Mouse (Mus musculus): ENCODE data around the gene Ntn5. TPM values are rescaled to one million over a fixed set of nuclear protein-coding genes. Genes with fewer than 3 reads are reported as not detected.
A peak's percentile ranks its signal among the peaks of the same experiment; 100 is the strongest.

Ntn5 gene
- total RNA-seq, 2 experiments from 2014 or later, result 0.23 to 0.83 TPM

- no peak for DNase-seq
These were observed 41.9 kb downstream of the Ntn5 start, which contains the start of gene Spaca4 for GRCm38 (mm10) chr7:45725713-45726112. Spaca4 (minus strand) TSS chr7:45725813.

GRCm38 (mm10) chr7:45726419-45726818 lies 42.6 kb downstream of the Ntn5 start:
- peak; percentile 53 to 62 for DNase-seq

GRCm38 (mm10) chr7:45727625-45728024 lies 43.8 kb downstream of the Ntn5 start:
- no peak for DNase-seq

- peak in 1 of 2 experiments; percentile 80 for DNase-seq
These were observed 47.1 kb downstream of the Ntn5 start for GRCm38 (mm10) chr7:45730727-45731431.

GRCm38 (mm10) chr7:45733477-45733876 lies 49.7 kb downstream of the Ntn5 start:
- no peak for DNase-seq

GRCm38 (mm10) chr7:45739162-45739763 lies 55.4 kb downstream of the Ntn5 start:
- peak; percentile 83 to 87 for DNase-seq

GRCm38 (mm10) chr7:45739820-45740219 lies 56.0 kb downstream of the Ntn5 start:
- DNase-seq, result no peak

- no peak for DNase-seq
These were observed 57.5 kb downstream of the Ntn5 start for GRCm38 (mm10) chr7:45741308-45741707.

- DNase-seq, result no peak
These were observed 58.0 kb downstream of the Ntn5 start for GRCm38 (mm10) chr7:45741777-45742176.

GRCm38 (mm10) chr7:45742338-45742737 lies 58.5 kb downstream of the Ntn5 start:
- peak; percentile 45 to 54 for DNase-seq

Other genes starting within 250 kb of the Ntn5 start
- gene Gys1, start 249.2 kb upstream of the Ntn5 start, total RNA-seq (2021), result 10 to 100 TPM; 41.7 to 43.9 TPM
- 10 to 100 TPM; 50.3 to 56.3 TPM for gene Ruvbl2, start 245.9 kb upstream of the Ntn5 start, total RNA-seq (2021)
- gene Ftl1, start 224.1 kb upstream of the Ntn5 start, total RNA-seq (2021), result 1,000 to 10,000 TPM in 1 of 2 experiments, 100 to 1,000 TPM in 1; 896 to 1,448 TPM
- gene Bax, start 217.1 kb upstream of the Ntn5 start, total RNA-seq (2021), result 10 to 100 TPM; 60.1 to 64.5 TPM
- gene Tulp2, start 202.1 kb upstream of the Ntn5 start, total RNA-seq (2021), result 1 to 10 TPM in 1 of 2 experiments, under 1 TPM in 1; 0.86 to 2.1 TPM
- 10 to 100 TPM; 39.2 to 52.3 TPM for gene Gm45808, start 197.2 kb upstream of the Ntn5 start, total RNA-seq (2021)
- gene Dhdh, start 195.2 kb upstream of the Ntn5 start, total RNA-seq (2021), result 10 to 100 TPM; 57.8 to 75.6 TPM
- 100 to 1,000 TPM; 263 to 267 TPM for gene Nucb1, start 173.6 kb upstream of the Ntn5 start, total RNA-seq (2021)
- gene Ppp1r15a, start 157.8 kb upstream of the Ntn5 start, total RNA-seq (2021), result 10 to 100 TPM; 45.7 to 68.4 TPM
- gene Plekha4, start 157.7 kb upstream of the Ntn5 start, total RNA-seq (2021), result 1 to 10 TPM; 3.5 to 4.2 TPM
- 1 to 10 TPM in 1 of 2 experiments, under 1 TPM in 1; 0.56 to 1.2 TPM for gene Hsd17b14, start 129.1 kb upstream of the Ntn5 start, total RNA-seq (2021)
- 100 to 1,000 TPM; 165 to 289 TPM for gene Bcat2, start 113.9 kb upstream of the Ntn5 start, total RNA-seq (2021)
- gene Fgf21, start 68.5 kb upstream of the Ntn5 start, total RNA-seq (2021), result under 1 TPM in 1 of 2 experiments, not detected in 1; 0.33 TPM
- gene Fut1, start 66.7 kb upstream of the Ntn5 start, total RNA-seq (2021), result not detected
- gene Izumo1, start 62.2 kb upstream of the Ntn5 start, total RNA-seq (2021), result under 1 TPM; 0.16 to 0.20 TPM
- gene Rasip1, start 56.5 kb upstream of the Ntn5 start, total RNA-seq (2021), result 10 to 100 TPM; 18.7 to 26.0 TPM
- gene Mamstr, start 44.0 kb upstream of the Ntn5 start, total RNA-seq (2021), result 10 to 100 TPM in 1 of 2 experiments, 1 to 10 TPM in 1; 3.0 to 11.0 TPM
- gene Fut2, start 17.6 kb upstream of the Ntn5 start, total RNA-seq (2021), result under 1 TPM in 1 of 2 experiments, not detected in 1; 0.17 TPM
- gene Sec1, start 10.4 kb downstream of the Ntn5 start, total RNA-seq (2021), result under 1 TPM; 0.23 to 0.99 TPM
- 10 to 100 TPM in 1 of 2 experiments, 1 to 10 TPM in 1; 8.6 to 10.2 TPM for gene Car11, start 15.8 kb downstream of the Ntn5 start, total RNA-seq (2021)
- 100 to 1,000 TPM; 125 to 262 TPM for gene Dbp, start 21.1 kb downstream of the Ntn5 start, total RNA-seq (2021)
- gene Rpl18, start 31.4 kb downstream of the Ntn5 start, total RNA-seq (2021), result 1,000 to 10,000 TPM; 1,050 to 1,062 TPM
- 10 to 100 TPM; 35.5 to 35.6 TPM for gene Sphk2, start 34.0 kb downstream of the Ntn5 start, total RNA-seq (2021)
- gene Fam83e, start 37.2 kb downstream of the Ntn5 start, total RNA-seq (2021), result under 1 TPM; 0.36 to 0.46 TPM
- not detected for gene Spaca4, start 41.8 kb downstream of the Ntn5 start, total RNA-seq (2021)
- 1 to 10 TPM; 6.1 to 8.5 TPM for gene Lmtk3, start 99.7 kb downstream of the Ntn5 start, total RNA-seq (2021)
- gene Sult2b1, start 100.6 kb downstream of the Ntn5 start, total RNA-seq (2021), result 1 to 10 TPM; 1.1 to 1.4 TPM
- 100 to 1,000 TPM; 121 to 125 TPM for gene Cyth2, start 130.6 kb downstream of the Ntn5 start, total RNA-seq (2021)
- under 1 TPM; 0.16 to 0.53 TPM for gene Kcnj14, start 140.8 kb downstream of the Ntn5 start, total RNA-seq (2021)
- gene Grwd1, start 146.9 kb downstream of the Ntn5 start, total RNA-seq (2021), result 10 to 100 TPM; 27.1 to 36.0 TPM
- 100 to 1,000 TPM; 137 to 140 TPM for gene Kdelr1, start 188.8 kb downstream of the Ntn5 start, total RNA-seq (2021)
- 1 to 10 TPM in 1 of 2 experiments, under 1 TPM in 1; 0.63 to 1.2 TPM for gene Grin2d, start 194.4 kb downstream of the Ntn5 start, total RNA-seq (2021)
- under 1 TPM in 1 of 2 experiments, not detected in 1; 0.36 TPM for gene Syngr4, start 212.7 kb downstream of the Ntn5 start, total RNA-seq (2021)
- 10 to 100 TPM; 55.1 to 66.5 TPM for gene Tmem143, start 212.9 kb downstream of the Ntn5 start, total RNA-seq (2021)
- 100 to 1,000 TPM; 264 to 580 TPM for gene Emp3, start 237.4 kb downstream of the Ntn5 start, total RNA-seq (2021)
- 10 to 100 TPM; 31.8 to 38.9 TPM for gene Ccdc114, start 240.1 kb downstream of the Ntn5 start, total RNA-seq (2021)